Mouse (Mus musculus) spleen, postnatal 36 days (tissue): ENCODE measurements at regions not wholly inside any gene's neighbourhood (a gene's known extent, or its start where the extent isn't known, plus 50 kb on each side); places are given as distances from the start of the nearest gene placed in this dataset.

ENCODE experiments used
- DNase-seq, 2 experiments: peaks; one replicate each; pipeline ENCODE4 v3.0.0; 2022; ENCODE audit warnings: low spot score in 2 of 2, mixed read lengths in 1 of 2

GRCm38 (mm10) chr13:28583617-28584016 is 326.3 kb downstream of the Gm11361 start:
- no peak for DNase-seq

DNA sequence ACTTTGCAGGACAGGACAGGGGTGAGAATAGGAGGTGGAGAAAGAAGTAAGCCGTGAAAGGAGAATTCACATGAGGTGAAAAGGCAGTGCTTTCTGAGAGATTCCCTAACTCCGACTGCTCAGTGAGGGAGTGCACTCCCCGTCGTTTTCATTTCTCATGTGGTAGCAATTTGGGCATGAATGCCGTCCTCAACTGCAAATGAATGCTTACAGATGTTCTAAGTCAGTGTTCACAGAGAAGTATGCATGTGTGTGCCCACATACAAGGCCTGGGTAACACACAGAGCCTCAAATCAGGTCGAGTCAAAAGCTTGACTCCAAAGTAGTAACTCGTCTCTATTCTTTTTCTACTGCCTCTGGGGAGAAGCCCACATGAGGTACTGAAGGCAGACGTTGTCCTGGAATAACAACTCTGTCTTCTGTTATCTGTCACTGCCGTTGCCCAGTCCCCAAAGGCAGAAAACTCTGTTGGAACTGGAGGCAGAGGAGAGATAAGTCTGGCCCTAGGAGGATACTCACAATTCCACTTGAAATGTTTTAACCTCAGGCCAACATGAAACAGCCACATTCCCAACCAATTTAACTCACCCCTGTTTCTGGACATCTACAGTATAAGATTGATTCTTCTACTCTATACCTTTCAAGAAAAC is 318.0 kb downstream of the Gm11361 start:
- no peak for DNase-seq

DNA sequence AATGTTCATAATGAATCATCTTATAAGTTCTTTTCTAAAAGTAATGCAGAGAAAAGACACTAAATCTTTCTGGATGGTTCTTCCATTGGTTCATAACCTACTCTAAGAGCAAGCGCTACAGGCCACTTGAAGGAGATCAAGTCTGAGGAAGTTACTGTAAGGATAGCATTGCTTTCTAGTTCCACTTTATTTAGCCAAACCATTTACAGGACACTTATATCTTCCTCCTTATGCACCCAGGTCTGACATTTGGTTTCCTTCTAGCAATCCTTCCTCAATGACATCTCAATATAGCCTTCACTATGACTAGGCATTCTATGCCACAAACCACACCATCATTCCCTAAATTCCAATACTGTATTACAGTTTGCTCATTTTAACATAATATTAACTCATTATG is 316.0 kb downstream of the Gm11361 start:
- DNase-seq: no peak

DNA sequence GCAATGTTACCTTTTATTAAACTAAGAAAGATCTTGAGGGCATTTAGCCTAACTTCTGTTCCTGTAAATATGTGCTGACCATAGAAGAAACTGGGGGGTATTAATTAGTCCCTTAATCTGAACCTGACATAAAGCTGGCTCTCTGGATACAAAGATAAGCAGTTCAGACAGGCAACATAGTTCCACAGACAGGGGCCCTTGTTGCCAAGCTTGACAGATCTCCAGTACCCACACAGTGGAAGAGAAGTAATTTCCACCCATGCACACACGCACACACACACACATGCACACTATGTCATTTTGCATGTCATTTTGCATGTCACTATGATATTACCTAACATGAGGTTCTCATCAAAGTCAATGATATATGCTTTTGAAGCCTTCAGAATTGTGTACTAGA is 315.1 kb downstream of the Gm11361 start:
- no peak for DNase-seq

- no peak for DNase-seq
These were observed 314.4 kb downstream of the Gm11361 start for GRCm38 (mm10) chr13:28571716-28572115.

DNA sequence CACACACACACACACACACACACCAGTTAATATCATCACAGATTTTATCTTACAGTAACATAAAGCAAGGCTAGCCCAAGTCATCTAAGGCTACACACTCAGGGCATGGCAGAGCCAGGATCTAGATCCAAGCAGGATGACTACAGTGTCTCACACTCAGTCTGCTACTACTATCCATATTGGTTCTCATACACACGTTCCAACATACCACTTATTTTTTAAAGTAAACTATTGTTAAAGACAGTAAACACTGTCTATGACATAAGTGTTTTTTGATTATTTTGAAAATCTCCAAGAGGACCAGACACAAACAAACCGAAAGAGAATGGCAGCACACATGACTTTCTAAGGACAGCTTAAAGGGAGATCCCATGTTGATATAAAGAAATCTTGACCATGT is 306.3 kb downstream of the Gm11361 start:
- no peak for DNase-seq

DNA sequence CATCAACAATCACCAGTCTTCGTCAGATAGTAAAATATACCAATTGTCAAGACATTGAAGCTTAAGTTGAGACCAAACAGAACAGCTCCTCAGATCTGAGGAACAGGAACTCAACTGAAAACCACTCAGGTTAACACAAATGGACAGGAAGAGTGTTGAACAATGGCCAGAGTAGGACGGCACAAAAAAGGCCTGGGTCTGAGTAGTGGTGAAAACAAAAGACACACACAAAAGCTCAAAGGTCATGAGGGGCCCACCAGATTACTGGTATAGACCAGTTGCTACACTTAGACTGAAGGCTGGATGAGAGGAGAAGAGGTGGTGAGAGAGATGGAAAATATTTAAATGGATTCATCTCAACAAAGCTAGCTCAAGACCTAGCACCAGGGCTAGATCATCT is 302.8 kb downstream of the Gm11361 start:
- DNase-seq: no peak

GRCm38 (mm10) chr13:28557032-28557570 is 299.8 kb downstream of the Gm11361 start:
- peak in 1 of 2 experiments; percentile 4 for DNase-seq

GRCm38 (mm10) chr13:28556385-28556938 is 299.1 kb downstream of the Gm11361 start:
- peak in 1 of 2 experiments; percentile 11 for DNase-seq

DNA sequence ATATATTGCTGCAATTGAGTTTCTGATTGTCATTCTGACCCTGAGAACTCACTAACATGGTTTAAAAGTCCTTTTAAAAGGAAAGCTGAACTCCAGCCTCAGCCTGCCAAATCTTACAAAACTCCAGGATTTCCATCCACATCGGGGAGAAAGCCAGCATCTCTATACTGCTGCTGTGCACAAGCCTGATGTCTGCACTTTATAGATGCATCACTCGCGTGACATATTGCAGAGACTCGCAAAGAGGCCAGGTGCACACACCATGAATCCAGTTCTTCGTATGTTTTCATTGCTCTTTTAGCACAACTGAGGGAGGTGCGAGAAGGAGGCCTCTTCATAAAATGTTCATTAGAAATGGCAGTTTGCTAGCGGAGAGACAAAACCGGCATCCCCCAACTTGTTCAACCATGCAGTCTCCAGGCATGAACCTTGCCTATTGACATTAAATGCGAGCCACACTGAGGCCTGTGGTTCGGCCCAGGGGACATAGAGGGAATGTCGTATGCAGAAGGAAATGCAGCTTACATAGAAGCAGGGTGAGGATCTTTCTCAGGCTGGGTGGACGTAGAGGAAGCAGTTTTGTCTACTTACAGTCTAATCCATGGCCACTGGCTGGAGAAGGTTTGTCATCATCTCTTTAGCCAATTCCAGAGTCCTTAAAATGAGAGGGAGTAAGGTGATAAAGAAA is 297.0 kb downstream of the Gm11361 start:
- DNase-seq: no peak

DNA sequence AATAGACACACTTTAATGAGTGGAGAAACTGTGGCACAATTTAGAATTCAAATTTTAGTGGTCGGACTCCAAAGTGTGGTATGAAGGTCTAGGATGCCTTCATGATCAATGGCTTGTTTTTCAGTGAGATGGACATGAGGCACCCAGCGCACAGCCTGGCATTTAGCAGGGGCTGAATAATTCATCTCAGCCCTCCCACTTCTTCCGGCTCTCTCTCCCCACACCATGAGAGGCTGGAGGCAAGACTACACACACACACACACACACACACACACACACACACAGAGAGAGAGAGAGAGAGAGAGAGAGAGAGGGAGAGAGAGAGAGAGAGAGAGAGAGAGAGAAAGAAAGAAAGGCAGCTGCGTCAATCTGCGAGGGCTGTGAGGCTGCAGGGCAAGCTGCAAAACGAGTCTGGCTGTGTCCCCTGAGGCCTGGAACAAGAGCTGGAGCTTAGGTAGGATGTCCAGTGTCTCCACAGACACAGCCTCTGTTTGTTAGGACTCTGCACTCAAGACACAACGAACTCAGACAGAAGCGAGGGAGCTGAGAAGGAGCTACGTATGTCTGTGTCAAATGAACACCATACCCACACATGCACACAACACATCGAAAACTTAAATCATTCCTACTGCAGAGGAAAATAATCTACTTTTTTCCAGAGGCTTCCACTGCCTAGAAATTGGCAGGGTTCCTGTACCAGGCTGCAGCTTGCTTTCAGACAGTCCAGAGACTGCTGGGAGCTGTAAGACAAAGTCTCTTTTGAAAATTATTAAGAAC is 295.8 kb downstream of the Gm11361 start:
- no peak for DNase-seq

GRCm38 (mm10) chr13:28551555-28551954 is 294.2 kb downstream of the Gm11361 start:
- DNase-seq: peak; percentile 7 to 31

DNA sequence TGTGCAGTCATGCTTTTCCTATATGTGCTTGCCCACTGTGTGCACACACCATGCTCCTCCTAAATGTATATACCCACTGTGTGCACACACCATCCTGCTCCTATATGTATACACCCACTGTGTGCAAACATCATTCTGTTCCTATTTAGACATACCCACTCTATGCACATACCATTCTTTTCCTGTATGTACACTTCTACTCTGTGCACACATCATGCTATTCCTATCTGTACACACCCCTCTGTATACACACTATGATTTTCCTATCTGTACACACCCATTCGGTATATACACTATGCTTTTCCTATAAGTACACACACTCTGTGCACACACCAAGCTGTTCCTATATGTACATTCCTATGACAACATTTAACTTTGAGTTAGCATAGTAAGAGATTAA is 288.5 kb downstream of the Gm11361 start:
- DNase-seq: no peak

DNA sequence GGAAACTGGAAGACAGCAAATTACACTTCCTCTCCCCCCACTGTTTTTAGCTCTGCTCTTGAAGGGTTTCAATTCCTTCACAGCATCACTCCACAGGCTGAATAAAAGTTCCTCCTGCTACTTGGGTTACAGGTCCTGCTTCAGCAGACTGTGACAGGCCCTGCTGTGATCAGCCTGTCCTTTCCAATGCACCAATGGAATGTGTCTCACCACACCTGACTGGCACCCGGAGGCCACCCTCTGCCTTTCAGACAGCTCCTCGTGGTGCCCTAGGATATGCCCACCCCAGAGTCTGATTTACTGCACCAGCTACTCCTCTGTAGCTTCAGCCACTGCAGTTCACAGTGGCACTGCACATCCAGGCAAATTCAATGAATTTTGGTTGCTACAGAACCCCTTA is 288.0 kb downstream of the Gm11361 start:
- DNase-seq: no peak

- no peak for DNase-seq
These were observed 287.5 kb downstream of the Gm11361 start for GRCm38 (mm10) chr13:28544819-28545180.

- DNase-seq: no peak
These were observed 286.9 kb downstream of the Gm11361 start for GRCm38 (mm10) chr13:28544003-28544818.

GRCm38 (mm10) chr13:28541607-28542006 is 284.3 kb downstream of the Gm11361 start:
- DNase-seq: no peak

DNA sequence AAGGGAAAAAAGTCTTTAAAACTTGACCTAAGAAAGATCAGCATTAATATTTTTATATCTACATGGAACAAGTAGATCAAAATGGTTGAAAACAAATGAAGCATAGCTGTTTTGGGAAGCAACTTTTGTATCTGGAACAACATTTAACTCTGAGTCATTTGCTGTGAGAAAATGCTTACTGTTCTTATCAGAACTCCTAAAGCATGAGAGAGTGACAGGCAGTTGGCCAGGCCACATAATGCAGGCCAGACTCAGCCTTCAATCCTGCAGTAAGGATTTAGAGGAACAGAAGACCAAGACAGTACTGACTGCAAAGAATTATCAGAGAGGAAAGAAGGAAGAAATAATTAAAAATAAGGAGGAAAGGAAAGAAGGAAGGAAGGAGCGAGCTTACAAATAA is 275.8 kb downstream of the Gm11361 start:
- no peak for DNase-seq

DNA sequence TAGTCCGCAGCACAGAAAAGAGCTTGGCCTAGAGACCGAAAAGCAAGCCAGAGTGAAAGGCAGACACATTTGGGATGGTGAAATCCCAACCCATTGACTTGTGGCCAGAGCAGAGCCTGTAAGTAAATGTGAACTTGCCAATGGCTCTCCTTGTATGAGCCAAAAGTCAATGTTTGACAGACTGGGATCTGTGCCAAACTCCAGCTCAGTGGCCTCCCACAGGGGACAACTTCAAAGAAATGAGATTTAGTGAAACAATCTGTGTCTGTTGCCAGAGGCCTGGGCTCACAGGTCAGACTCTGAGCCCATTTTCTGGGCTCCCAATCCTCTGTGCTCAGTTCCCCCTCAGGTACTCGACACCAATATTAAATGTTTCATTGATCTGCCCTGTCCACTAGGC is 274.9 kb downstream of the Gm11361 start:
- no peak for DNase-seq

- DNase-seq: no peak
These were observed 274.2 kb downstream of the Gm11361 start for GRCm38 (mm10) chr13:28531534-28531999.

DNA sequence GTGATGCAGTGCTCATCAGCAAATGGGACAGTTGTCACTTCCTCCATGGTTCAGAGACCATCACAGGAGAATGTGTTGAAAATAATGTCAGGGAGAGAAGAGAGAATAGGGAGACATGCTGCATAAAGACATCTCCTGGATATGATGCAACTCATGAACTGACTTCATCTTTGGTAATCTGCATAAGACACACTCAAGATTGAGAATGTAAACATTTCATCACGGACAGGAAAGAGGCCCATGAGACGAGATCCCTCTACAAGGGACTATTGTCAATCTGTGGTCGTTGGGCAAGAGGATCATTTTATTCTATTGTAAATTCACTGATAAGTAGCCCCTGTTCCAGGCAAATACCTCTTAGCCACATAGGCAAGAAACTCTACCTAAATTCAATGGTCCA is 273.6 kb downstream of the Gm11361 start:
- DNase-seq: no peak
